Mouse (Mus musculus): ENCODE results near the gene Elovl6. TPM values are rescaled to one million over a fixed set of nuclear protein-coding genes. Genes with fewer than 3 reads are reported as not detected.

The Elovl6 gene
- total and polyA plus RNA-seq, 2 experiments from 2014 or later: 40.8 to 56.1 TPM

GRCm38 (mm10) chr3:129563807-129564206 lies 31.7 kb downstream of the Elovl6 start:
- 90% methylated on average over 4 of the region's 4 CpGs for WGBS
- TF ChIP-seq CTCF (IDR thresholded peaks at IDR 0.05; ENCODE audit: low read depth): no peak

DNA sequence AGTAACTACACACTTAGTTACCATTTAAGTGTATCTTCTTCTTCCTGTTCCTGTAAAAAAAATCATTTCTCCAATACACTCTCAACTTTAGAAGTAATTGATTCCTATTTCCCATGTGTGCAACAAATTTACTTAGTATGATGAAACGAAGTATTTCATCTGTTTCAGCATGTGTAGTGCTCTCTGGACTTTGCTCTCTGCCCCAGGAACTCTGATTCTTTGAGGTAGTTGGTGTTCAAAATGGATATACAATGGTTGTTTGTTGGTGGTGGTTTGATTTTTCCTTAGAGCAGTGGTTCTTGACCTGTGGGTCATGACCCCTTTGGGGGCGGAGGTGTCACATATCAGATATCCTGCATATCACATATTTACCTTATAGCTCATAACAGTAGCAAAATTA lies 32.7 kb downstream of the Elovl6 start:
- no peak for TF ChIP-seq CTCF (IDR thresholded peaks at IDR 0.05; ENCODE audit: low read depth)
- Histone ChIP-seq H3K4me1 (ENCODE audit: insufficient read depth, low read length) (no peaks in the 10 kb centered on the region), H3K27ac (no peak overlapping the region), H3K9ac (replicated peaks; ENCODE audit: low read length) (no peak overlapping the region), H3K9me3 (ENCODE audit: low read length) (no peaks in the 10 kb centered on the region), H3K4me3 (ENCODE audit: low read length) (no peak overlapping the region), H3K36me3 (ENCODE audit: insufficient read depth, low read length) (no peaks in the 10 kb centered on the region), H3K4me2 (ENCODE audit: low read depth, low read length) (no peak overlapping the region), H3K27me3 (ENCODE audit: insufficient read depth, low read length) (no peaks in the 10 kb centered on the region)
- ATAC-seq: no peak
- WGBS: 94% methylated on average over 2 of the region's 2 CpGs
- DNase-seq (ENCODE audit: low spot score): no peak

More at GRCm38 (mm10) chr3:129563807-129564206, 31.7 kb downstream of the Elovl6 start:
- H3K36me3 ChIP-seq (ENCODE audit: insufficient read depth, low read length): no peaks in the 10 kb centered on the region
- H3K4me2 ChIP-seq (ENCODE audit: low read depth, low read length): no peak overlapping the region
- no peak overlapping the region for H3K27ac ChIP-seq
- H3K9ac ChIP-seq (replicated peaks; ENCODE audit: low read length): no peak overlapping the region
- H3K27me3 ChIP-seq (ENCODE audit: insufficient read depth, low read length): no peaks in the 10 kb centered on the region
- H3K4me3 ChIP-seq (ENCODE audit: low read length): no peak overlapping the region
- no peaks in the 10 kb centered on the region for H3K9me3 ChIP-seq (ENCODE audit: low read length)
- DNase-seq (ENCODE audit: low spot score) (no peak), ATAC-seq (no peak)
- no peaks in the 10 kb centered on the region for H3K4me1 ChIP-seq (ENCODE audit: insufficient read depth, low read length)

- H3K9ac ChIP-seq (replicated peaks; ENCODE audit: low read length): no peak overlapping the region
- no peak for TF ChIP-seq CTCF (IDR thresholded peaks at IDR 0.05; ENCODE audit: low read depth)
- no peaks in the 10 kb centered on the region for H3K9me3 ChIP-seq (ENCODE audit: low read length)
- H3K4me1 ChIP-seq (ENCODE audit: insufficient read depth, low read length): no peaks in the 10 kb centered on the region
- WGBS: 84% methylated on average over 8 of the region's 8 CpGs
- no peak overlapping the region for H3K4me3 ChIP-seq (ENCODE audit: low read length)
- DNase-seq (ENCODE audit: low spot score) (no peak), ATAC-seq (no peak)
- H3K36me3 ChIP-seq (ENCODE audit: insufficient read depth, low read length): no peaks in the 10 kb centered on the region
- H3K27ac ChIP-seq: no peak overlapping the region
- H3K27me3 ChIP-seq (ENCODE audit: insufficient read depth, low read length): no peaks in the 10 kb centered on the region
- no peak overlapping the region for H3K4me2 ChIP-seq (ENCODE audit: low read depth, low read length)
These were observed 33.3 kb downstream of the Elovl6 start for GRCm38 (mm10) chr3:129565458-129565857.

- Histone ChIP-seq H3K4me2 (ENCODE audit: low read depth, low read length) (no peak overlapping the region), H3K9ac (replicated peaks; ENCODE audit: low read length) (no peak overlapping the region), H3K27ac (no peak overlapping the region), H3K4me3 (ENCODE audit: low read length) (no peak overlapping the region), H3K36me3 (ENCODE audit: insufficient read depth, low read length) (no peaks in the 10 kb centered on the region), H3K9me3 (ENCODE audit: low read length) (no peaks in the 10 kb centered on the region), H3K4me1 (ENCODE audit: insufficient read depth, low read length) (no peaks in the 10 kb centered on the region), H3K27me3 (ENCODE audit: insufficient read depth, low read length) (no peaks in the 10 kb centered on the region)
- 92% methylated on average over 2 of the region's 2 CpGs for WGBS
- ATAC-seq: no peak
- DNase-seq (ENCODE audit: low spot score): no peak
- TF ChIP-seq CTCF (IDR thresholded peaks at IDR 0.05; ENCODE audit: low read depth): no peak
These were observed 33.9 kb downstream of the Elovl6 start for GRCm38 (mm10) chr3:129566013-129566412.

- TF ChIP-seq CTCF (IDR thresholded peaks at IDR 0.05; ENCODE audit: low read depth): no peak
- WGBS: 64% methylated on average over 5 of the region's 5 CpGs
These were observed 34.7 kb downstream of the Elovl6 start for GRCm38 (mm10) chr3:129566876-129567275.

DNA sequence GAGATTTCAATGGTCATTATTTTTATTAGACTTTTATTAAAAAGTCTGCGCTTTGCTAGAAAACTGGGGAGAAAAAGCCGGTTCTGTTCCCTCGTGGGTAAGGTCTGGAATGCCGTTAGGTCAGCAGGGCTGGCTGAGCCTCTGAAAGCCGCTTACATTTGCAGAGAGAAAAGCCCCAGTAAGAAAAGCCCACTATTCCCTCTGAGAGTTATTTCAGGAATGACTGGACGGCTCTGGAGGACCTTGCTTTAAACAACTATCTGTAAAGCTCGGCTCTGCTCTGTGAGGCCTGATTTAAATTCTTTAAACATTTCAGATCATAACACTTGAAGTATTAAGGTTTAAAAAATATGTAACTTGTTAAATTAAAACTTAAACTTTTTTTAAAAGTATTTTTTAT lies 36.4 kb downstream of the Elovl6 start:
- no peak overlapping the region for H3K4me3 ChIP-seq (ENCODE audit: low read length)
- no peak overlapping the region for H3K4me2 ChIP-seq (ENCODE audit: low read depth, low read length)
- no peak for ATAC-seq
- 0 out of 2 replicates have a peak overlapping the region, but pooled peaks have one; percentile 15 for H3K27ac ChIP-seq
- H3K36me3 ChIP-seq (ENCODE audit: insufficient read depth, low read length): no peaks in the 10 kb centered on the region
- H3K9me3 ChIP-seq (ENCODE audit: low read length): no peaks in the 10 kb centered on the region
- H3K4me1 ChIP-seq (ENCODE audit: insufficient read depth, low read length): no peaks in the 10 kb centered on the region; the same call in 1 of the 2 replicates
- DNase-seq (ENCODE audit: low spot score): no peak
- TF ChIP-seq CTCF (IDR thresholded peaks at IDR 0.05; ENCODE audit: low read depth): no peak
- no peaks in the 10 kb centered on the region for H3K27me3 ChIP-seq (ENCODE audit: insufficient read depth, low read length)
- H3K9ac ChIP-seq (replicated peaks; ENCODE audit: low read length): no peak overlapping the region
- WGBS: 66% methylated on average over 7 of the region's 7 CpGs

More at GRCm38 (mm10) chr3:129566876-129567275, 34.7 kb downstream of the Elovl6 start:
- Histone ChIP-seq H3K4me1 (ENCODE audit: insufficient read depth, low read length) (no peaks in the 10 kb centered on the region), H3K27me3 (ENCODE audit: insufficient read depth, low read length) (no peaks in the 10 kb centered on the region), H3K4me3 (ENCODE audit: low read length) (no peak overlapping the region), H3K9ac (replicated peaks; ENCODE audit: low read length) (no peak overlapping the region), H3K4me2 (ENCODE audit: low read depth, low read length) (no peak overlapping the region), H3K36me3 (ENCODE audit: insufficient read depth, low read length) (no peaks in the 10 kb centered on the region), H3K9me3 (ENCODE audit: low read length) (no peaks in the 10 kb centered on the region), H3K27ac (no peak overlapping the region)
- DNase-seq (ENCODE audit: low spot score) (no peak), ATAC-seq (no peak)

- TF ChIP-seq CTCF (IDR thresholded peaks at IDR 0.05; ENCODE audit: low read depth): no peak
- Histone ChIP-seq H3K27ac (no peak overlapping the region), H3K4me1 (ENCODE audit: insufficient read depth, low read length) (no peaks in the 10 kb centered on the region; the same call in 1 of the 2 replicates), H3K4me3 (ENCODE audit: low read length) (no peak overlapping the region), H3K27me3 (ENCODE audit: insufficient read depth, low read length) (no peaks in the 10 kb centered on the region), H3K4me2 (ENCODE audit: low read depth, low read length) (no peak overlapping the region), H3K36me3 (ENCODE audit: insufficient read depth, low read length) (no peaks in the 10 kb centered on the region), H3K9ac (replicated peaks; ENCODE audit: low read length) (no peak overlapping the region), H3K9me3 (ENCODE audit: low read length) (no peaks in the 10 kb centered on the region)
- ATAC-seq (no peak), DNase-seq (ENCODE audit: low spot score) (no peak)
- 95% methylated on average over 8 of the region's 8 CpGs for WGBS
These were observed 38.8 kb downstream of the Elovl6 start for GRCm38 (mm10) chr3:129570989-129571388.
